Mouse (Mus musculus) heart, adult 8-10 months (tissue): Measurements from ENCODE around the gene Hipk2. TPM values are rescaled to one million over a fixed set of nuclear protein-coding genes. Genes with fewer than 3 reads are reported as not detected.

Experiments used
- DNase-seq: peaks from one replicate; pipeline ENCODE4 v3.0.0; 2022; ENCODE audit warnings: low spot score
- total RNA-seq, 4 experiments: library from RNA; stranded (reverse); gene quantifications; 2 replicates each; pipeline ENCODE4 v1.2.4; 2022

Hipk2 gene
- total RNA-seq, 4 experiments from 2014 or later = 94.2 to 109 (median 105) TPM

DNA sequence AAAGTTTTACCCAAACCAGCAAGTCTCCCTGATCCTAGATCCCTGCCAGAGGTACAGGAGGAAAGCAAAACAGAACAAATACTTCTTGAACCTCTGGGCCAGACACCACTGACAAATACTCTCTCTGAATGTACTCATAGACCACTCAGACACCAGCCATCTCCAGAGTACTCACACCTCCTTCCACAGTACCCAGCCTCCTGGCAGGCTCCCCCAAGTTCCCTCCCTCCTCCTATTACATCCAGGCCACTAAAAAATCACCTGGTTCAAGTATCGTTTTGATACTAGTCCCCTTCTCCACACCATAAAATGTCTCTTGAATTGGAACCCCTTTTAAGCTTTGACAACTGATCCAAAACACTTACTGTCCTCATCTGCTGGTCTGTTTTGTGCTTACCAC is 8.7 kb downstream of the Hipk2 start:
- no peak for DNase-seq

DNA sequence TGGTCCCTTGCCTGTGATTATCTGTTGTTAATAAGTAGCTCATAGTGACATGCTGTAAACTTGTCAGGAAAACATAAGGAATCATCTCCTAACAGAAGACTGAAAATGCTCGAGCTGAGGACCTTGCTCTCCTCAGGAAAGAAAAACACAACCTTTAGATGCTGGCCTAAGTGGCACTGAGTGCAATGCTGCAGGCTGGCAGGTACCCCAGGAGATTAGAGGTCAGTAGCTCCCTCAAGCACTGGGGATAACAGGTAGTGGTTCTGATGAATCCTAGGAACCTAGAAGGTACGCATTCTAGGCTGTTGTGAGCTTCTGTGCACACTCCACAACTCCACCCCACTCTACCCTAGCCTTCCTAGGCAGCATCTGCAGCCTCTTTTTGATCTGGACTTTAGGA is 9.2 kb downstream of the Hipk2 start:
- DNase-seq = no peak

GRCm38 (mm10) chr6:38866357-38866756 is 9.6 kb downstream of the Hipk2 start:
- DNase-seq = no peak

- no peak for DNase-seq
Observed at GRCm38 (mm10) chr6:38865805-38866204, 10.2 kb downstream of the Hipk2 start.

DNA sequence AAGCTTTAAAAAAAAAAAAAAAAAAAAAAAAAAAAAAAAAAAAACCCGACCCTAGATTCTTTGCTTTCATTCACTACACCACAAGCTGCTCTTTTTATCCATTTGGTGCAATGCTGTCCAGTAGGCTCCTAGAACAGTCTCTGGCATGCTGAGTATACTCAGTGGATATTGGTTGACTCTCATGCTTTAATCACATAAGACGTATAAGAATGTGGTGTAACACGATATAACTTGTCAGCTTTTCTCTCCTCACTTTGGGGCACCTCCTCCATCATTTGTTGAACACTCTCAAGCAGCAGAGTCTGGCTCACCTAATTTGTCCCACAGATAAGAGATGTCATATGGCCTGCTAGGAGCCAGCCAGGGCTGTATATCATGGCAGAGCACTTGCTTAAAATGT is 12.4 kb downstream of the Hipk2 start:
- no peak for DNase-seq

DNA sequence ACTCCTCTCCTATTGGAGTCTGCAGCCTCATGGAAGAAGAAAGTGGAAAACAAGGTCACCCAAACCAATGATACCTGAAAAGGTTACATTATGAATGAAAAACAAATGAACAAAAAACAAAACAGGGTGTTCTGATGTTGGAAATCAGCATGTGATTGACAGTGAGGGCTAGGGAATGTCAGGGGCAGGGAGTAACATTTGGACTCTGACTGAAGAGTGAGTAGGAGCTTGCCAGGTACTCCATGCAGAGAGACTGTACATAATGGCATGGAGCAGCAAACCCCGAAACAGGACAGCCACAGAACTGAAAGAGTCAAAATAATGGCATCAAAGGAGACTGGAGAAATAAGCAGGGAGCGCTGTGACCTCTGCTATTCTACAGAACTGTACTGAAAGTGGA is 15.7 kb downstream of the Hipk2 start:
- no peak for DNase-seq

- no peak for DNase-seq
Observed at GRCm38 (mm10) chr6:38859819-38860218, 16.1 kb downstream of the Hipk2 start.

DNA sequence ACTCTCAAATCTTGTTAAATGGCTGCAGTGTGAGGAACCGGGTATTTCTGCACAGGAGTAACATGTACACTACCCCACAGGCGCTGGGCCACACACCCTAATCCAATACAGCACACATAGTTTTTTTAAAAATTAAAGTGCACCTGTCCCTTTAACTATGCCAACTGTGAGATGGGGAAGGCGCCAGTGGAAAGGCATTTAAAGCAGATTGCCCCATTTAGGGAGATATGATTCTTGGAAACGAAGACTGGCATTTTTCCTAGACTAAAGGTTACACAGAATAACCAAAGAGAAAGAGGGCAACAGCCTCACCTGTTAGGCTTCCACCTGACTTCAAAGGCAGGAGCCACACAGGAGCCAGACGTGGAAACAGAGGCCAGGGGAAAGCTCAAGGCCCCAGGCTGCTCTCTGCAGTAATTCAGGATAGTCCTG is 22.4 kb downstream of the Hipk2 start:
- DNase-seq = no peak

GRCm38 (mm10) chr6:38851740-38852139 is 24.2 kb downstream of the Hipk2 start:
- DNase-seq = no peak

DNA sequence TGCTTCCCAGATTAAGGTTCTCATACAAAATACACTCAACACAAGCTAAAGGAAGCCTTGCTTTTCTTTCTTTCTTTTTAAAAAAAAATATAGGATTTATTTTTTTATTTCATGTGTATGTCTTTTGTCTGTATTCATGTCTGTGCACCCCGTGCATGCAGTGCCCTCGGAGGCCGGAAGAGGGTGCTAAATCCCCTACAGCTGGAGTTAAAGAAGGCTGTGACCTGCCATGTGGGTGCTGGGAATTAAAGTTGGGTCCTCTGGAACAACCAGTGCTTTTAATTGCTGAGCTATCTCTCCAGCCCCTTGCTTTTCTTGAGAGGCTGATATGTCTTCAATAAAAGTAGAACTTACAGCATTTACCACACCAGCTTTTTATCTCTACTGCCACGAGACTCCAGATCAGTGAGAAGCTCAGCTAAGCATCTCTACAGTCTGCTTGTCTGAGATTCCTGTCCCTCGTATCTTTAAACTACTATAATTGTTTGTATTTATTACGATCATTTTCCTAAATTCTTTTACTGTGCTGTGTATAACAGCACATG is 25.2 kb downstream of the Hipk2 start:
- DNase-seq = no peak

GRCm38 (mm10) chr6:38847958-38848910 is 27.7 kb downstream of the Hipk2 start:
- no peak for DNase-seq

GRCm38 (mm10) chr6:38847447-38847846 is 28.5 kb downstream of the Hipk2 start:
- DNase-seq = no peak

GRCm38 (mm10) chr6:38846330-38847195 is 29.4 kb downstream of the Hipk2 start:
- no peak for DNase-seq

DNA sequence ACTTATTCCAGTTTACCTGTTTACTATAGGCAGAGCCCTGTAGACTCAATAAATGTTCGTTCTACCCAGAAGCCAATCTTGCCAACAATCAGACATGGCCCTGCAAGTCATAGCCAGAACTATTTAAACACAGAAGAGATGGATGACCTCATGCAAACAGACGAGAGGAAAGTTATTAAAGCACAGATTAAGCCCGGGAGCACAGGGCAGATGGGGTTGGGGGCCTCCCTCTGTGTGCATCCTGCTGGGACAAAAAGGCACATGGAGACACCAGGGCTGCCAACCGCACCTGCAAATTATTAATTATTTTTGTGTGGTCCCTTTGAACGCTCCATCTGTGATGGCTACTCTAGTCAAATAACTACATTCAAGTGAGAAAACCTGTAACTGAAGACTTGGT is 30.1 kb downstream of the Hipk2 start:
- no peak for DNase-seq

GRCm38 (mm10) chr6:38845117-38845516 is 30.8 kb downstream of the Hipk2 start:
- DNase-seq = no peak

GRCm38 (mm10) chr6:38841551-38841950 is 34.4 kb downstream of the Hipk2 start:
- no peak for DNase-seq

- DNase-seq = no peak
Observed at GRCm38 (mm10) chr6:38840780-38841179, 35.2 kb downstream of the Hipk2 start.

DNA sequence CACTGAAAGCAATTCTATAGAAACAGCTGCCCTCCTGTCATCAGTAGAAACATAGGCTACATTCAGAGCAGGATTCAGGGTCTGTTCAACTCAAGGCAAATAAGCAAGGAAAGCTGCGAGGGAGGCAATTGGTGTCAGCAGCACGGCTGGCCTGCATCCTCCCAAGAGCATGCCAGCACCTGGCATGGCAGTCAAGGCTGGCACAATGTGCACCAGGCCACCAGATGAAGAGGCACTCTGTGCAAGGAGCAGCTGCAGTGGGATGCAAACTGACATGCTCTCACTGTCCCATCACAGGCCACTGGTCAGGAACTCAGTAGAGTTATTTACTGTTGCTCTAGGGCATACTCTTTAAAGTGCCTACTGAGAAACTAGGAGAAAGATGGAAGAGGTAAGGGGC is 35.6 kb downstream of the Hipk2 start:
- no peak for DNase-seq

- DNase-seq = no peak
Observed at GRCm38 (mm10) chr6:38839891-38840290, 36.1 kb downstream of the Hipk2 start.

DNA sequence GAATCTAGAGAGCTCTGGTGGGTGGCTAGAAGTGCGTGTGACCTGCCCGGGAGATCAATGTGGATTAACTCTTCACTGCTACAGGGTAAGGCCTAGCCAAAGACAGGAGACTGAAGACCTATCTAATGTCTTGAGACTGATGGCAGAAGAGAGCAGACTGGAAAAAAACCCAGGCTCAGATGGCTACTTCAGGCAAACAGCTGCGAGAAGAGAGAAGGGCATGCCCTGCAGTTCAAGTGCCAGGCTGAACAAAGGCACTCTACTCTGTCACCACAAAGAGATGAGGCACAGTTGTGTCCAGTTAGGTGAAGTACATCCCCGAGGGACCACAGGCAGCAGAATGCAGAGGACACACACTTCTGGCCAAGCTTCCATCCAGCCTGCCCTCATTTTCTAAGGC is 37.9 kb downstream of the Hipk2 start:
- DNase-seq = no peak

- no peak for DNase-seq
Observed at GRCm38 (mm10) chr6:38835217-38835616, 40.7 kb downstream of the Hipk2 start.

GRCm38 (mm10) chr6:38834727-38835126 is 41.2 kb downstream of the Hipk2 start:
- DNase-seq = no peak
